Mouse (Mus musculus) ES-Bruce4 (cell line): Measurements from ENCODE around the gene Pnpla5. TPM values are rescaled to one million over a fixed set of nuclear protein-coding genes. Genes with fewer than 3 reads are reported as not detected.

Experiments
- H3K27ac ChIP-seq: 2 replicates; pipeline ENCODE4 v1.5.1; 2012; ENCODE audit warnings: low read length, inconsistent platforms; ENCODE audit not compliant: insufficient read depth
- H3K27me3 ChIP-seq: 2 replicates; pipeline ENCODE4 v1.6.1; 2012; ENCODE audit warnings: mild to moderate bottlenecking, low read length, inconsistent platforms; ENCODE audit not compliant: control insufficient read depth, poor library complexity, insufficient read depth, severe bottlenecking
- H3K36me3 ChIP-seq: 2 replicates; pipeline ENCODE4 v1.6.1; 2012; ENCODE audit warnings: inconsistent platforms, mild to moderate bottlenecking, low read length, moderate library complexity; ENCODE audit not compliant: control insufficient read depth, poor library complexity, insufficient read depth, severe bottlenecking
- H3K4me1 ChIP-seq: one replicate; pipeline ENCODE4 v1.8.1; 2011; ENCODE audit warnings: low read length; ENCODE audit not compliant: control insufficient read depth, insufficient read depth
- H3K4me3 ChIP-seq: 2 replicates; pipeline ENCODE4 v1.5.1; 2011; ENCODE audit warnings: low read depth, mild to moderate bottlenecking, low read length
- H3K9ac ChIP-seq: 2 replicates; pipeline ENCODE4 v1.6.1; 2012; ENCODE audit warnings: low read depth, mild to moderate bottlenecking, inconsistent platforms; ENCODE audit not compliant: poor library complexity, severe bottlenecking
- H3K9me3 ChIP-seq: replicated peaks from 2 replicates; pipeline ENCODE4 v1.6.1; 2012; ENCODE audit warnings: mild to moderate bottlenecking, low read length, inconsistent platforms; ENCODE audit not compliant: control insufficient read depth, poor library complexity, insufficient read depth, severe bottlenecking
- CTCF ChIP-seq: IDR thresholded peaks from one replicate; pipeline ENCODE4 v1.8.1; 2011; ENCODE audit warnings: low read depth, low read length
- EP300 ChIP-seq: IDR thresholded peaks from 2 replicates; pipeline ENCODE4 v1.6.1; 2011; ENCODE audit warnings: low read depth, low read length; ENCODE audit not compliant: insufficient read depth
- POLR2A ChIP-seq: IDR thresholded peaks from one replicate; pipeline ENCODE4 v1.8.1; 2011; ENCODE audit warnings: low read length; ENCODE audit not compliant: insufficient read depth
- polyA plus RNA-seq: library from polyadenylated mRNA; stranded (reverse); fragments of >200 nt; gene quantifications from 2 replicates; pipeline ENCODE4 v1.2.4, GENCODE M21; 2011; ENCODE audit warnings: low read depth; ENCODE audit not compliant: missing spikeins, insufficient read depth, insufficient read length

Pnpla5 gene
- polyA plus RNA-seq, 1 experiment: not detected

- H3K9ac ChIP-seq: no peak overlapping the region
- H3K4me1 ChIP-seq: peaks cover 4% of the 10 kb centered on the region
- no peaks in the 10 kb centered on the region for H3K9me3 ChIP-seq
- no peak for TF ChIP-seq POLR2A
- no peak for TF ChIP-seq CTCF
- no peak for TF ChIP-seq EP300
- H3K27ac ChIP-seq: no peak overlapping the region
- H3K36me3 ChIP-seq: no peaks in the 10 kb centered on the region
- H3K27me3 ChIP-seq: no peaks in the 10 kb centered on the region
- H3K4me3 ChIP-seq: no peak overlapping the region
Observed at GRCm38 (mm10) chr15:84136473-84137415, 13.8 kb upstream of the Pnpla5 start.

GRCm38 (mm10) chr15:84135472-84135871, 12.5 kb upstream of the Pnpla5 start:
- H3K9me3 ChIP-seq: no peaks in the 10 kb centered on the region
- no peaks in the 10 kb centered on the region for H3K27me3 ChIP-seq
- TF ChIP-seq CTCF (peak; percentile 84), POLR2A (no peak)
- no peaks in the 10 kb centered on the region for H3K36me3 ChIP-seq
- H3K9ac ChIP-seq: no peak overlapping the region
- no peak overlapping the region for H3K4me3 ChIP-seq
- peaks cover 4% of the 10 kb centered on the region for H3K4me1 ChIP-seq
- no peak overlapping the region for H3K27ac ChIP-seq

GRCm38 (mm10) chr15:84133440-84133839, 10.5 kb upstream of the Pnpla5 start:
- H3K4me1 ChIP-seq: peaks cover 4% of the 10 kb centered on the region
- no peak overlapping the region for H3K9ac ChIP-seq
- no peaks in the 10 kb centered on the region for H3K9me3 ChIP-seq
- no peak overlapping the region for H3K27ac ChIP-seq
- H3K27me3 ChIP-seq: no peaks in the 10 kb centered on the region
- H3K36me3 ChIP-seq: no peaks in the 10 kb centered on the region
- TF ChIP-seq EP300: no peak
- H3K4me3 ChIP-seq: no peak overlapping the region

- Histone ChIP-seq H3K9ac (no peak overlapping the region), H3K4me3 (no peak overlapping the region), H3K9me3 (no peaks in the 10 kb centered on the region), H3K4me1 (peaks cover 2% of the 10 kb centered on the region), H3K36me3 (no peaks in the 10 kb centered on the region), H3K27ac (no peak overlapping the region), H3K27me3 (no peaks in the 10 kb centered on the region)
- TF ChIP-seq POLR2A (no peak), CTCF (no peak), EP300 (no peak)
Observed at GRCm38 (mm10) chr15:84131971-84132370, 9.0 kb upstream of the Pnpla5 start.

GRCm38 (mm10) chr15:84131096-84131786, 8.3 kb upstream of the Pnpla5 start:
- H3K9ac ChIP-seq: no peak overlapping the region
- H3K27me3 ChIP-seq: no peaks in the 10 kb centered on the region
- no peak overlapping the region for H3K27ac ChIP-seq
- no peak for TF ChIP-seq CTCF
- TF ChIP-seq EP300: no peak
- no peak for TF ChIP-seq POLR2A
- no peaks in the 10 kb centered on the region for H3K4me1 ChIP-seq
- peak overlapping the region; percentile 6; the same call in 1 of the 2 replicates for H3K4me3 ChIP-seq
- no peaks in the 10 kb centered on the region for H3K36me3 ChIP-seq
- no peaks in the 10 kb centered on the region for H3K9me3 ChIP-seq

- Histone ChIP-seq H3K27me3 (no peaks in the 10 kb centered on the region), H3K9me3 (no peaks in the 10 kb centered on the region), H3K36me3 (no peaks in the 10 kb centered on the region), H3K4me1 (no peaks in the 10 kb centered on the region), H3K27ac (no peak overlapping the region), H3K9ac (no peak overlapping the region), H3K4me3 (no peak overlapping the region)
- TF ChIP-seq CTCF (peak; percentile 72), EP300 (no peak)
Observed at GRCm38 (mm10) chr15:84126871-84127270, 3.9 kb upstream of the Pnpla5 start.
